In the genomic region with DNA sequence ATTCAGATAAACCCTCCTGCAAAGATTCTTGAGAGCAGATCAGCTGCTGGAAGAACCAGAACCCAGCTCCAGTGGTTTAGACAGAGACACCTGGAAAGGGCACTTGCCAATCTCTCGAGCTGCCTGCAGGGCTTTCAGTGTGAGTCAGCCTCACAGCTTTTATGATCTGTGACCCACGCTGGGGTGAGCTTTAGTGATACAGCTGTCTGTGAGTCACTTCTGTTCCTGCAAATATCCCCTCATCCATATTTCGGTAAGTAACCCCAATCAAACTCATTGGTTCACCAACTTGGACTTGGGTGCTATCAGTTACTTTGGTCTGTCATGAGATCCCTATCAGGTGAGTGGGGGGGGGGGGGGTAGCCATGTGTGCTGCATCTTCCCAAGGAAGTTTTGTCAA, we compare ENCODE assay signal across 16 mouse cellular contexts.
"Had no signal": no experiment of that assay in that cellular context is flagged by ENCODE, and none has a peak within 500 bp of the region (broad histone marks: within the 10 kb centered on the region; RNA-seq: fewer than 3 reads in every experiment).

No protein-coding gene starts in this region.

- H3K4me3 ChIP-seq: neural tube, embryonic 12.5 days; neural tube, embryonic 13.5 days; neural tube, embryonic 15.5 days; stomach, embryonic 15.5 days had no signal

- H3K27ac ChIP-seq: neural tube, embryonic 12.5 days; neural tube, embryonic 13.5 days; neural tube, embryonic 15.5 days; stomach, embryonic 15.5 days; stomach, postnatal 0 days had no signal

- DNase-seq: right cerebral cortex, adult 18-20 months; right cerebral cortex, postnatal 14 days; right cerebral cortex, postnatal 25 days; right cerebral cortex, postnatal 4 days; spleen, adult 18-20 months; thymus, adult 18-20 months; thymus, adult 2 months; thymus, postnatal 14 days; thymus, postnatal 25 days; thymus, postnatal 36 days; thymus, postnatal 4 days had no signal

- H3K9ac ChIP-seq: neural tube, embryonic 12.5 days; neural tube, embryonic 13.5 days; neural tube, embryonic 15.5 days; stomach, embryonic 15.5 days had no signal

- H3K4me2 ChIP-seq: neural tube, embryonic 12.5 days; neural tube, embryonic 13.5 days; neural tube, embryonic 15.5 days; stomach, embryonic 15.5 days had no signal

- H3K36me3 ChIP-seq: neural tube, embryonic 12.5 days; neural tube, embryonic 13.5 days; neural tube, embryonic 15.5 days; stomach, embryonic 15.5 days had no signal

- H3K27me3 ChIP-seq: neural tube, embryonic 12.5 days; neural tube, embryonic 13.5 days; neural tube, embryonic 15.5 days; stomach, embryonic 15.5 days had no signal

- H3K4me1 ChIP-seq: neural tube, embryonic 12.5 days; neural tube, embryonic 13.5 days; neural tube, embryonic 15.5 days; stomach, embryonic 15.5 days had no signal

- H3K9me3 ChIP-seq: neural tube, embryonic 12.5 days; neural tube, embryonic 13.5 days; neural tube, embryonic 15.5 days; stomach, embryonic 15.5 days had no signal
